Mouse (Mus musculus) T-helper 2 cell (primary cell): Measurements from ENCODE around the gene Brix1.

Experiments used
- in situ Hi-C: fragments of 300-600 bp; cut with MboI, MseI; formaldehyde crosslinking; loops from one replicate; pipeline ENCODE4 v1.15.1; 2025; ENCODE audit warnings: high pct_unique_total_duplicates

The Brix1 gene

GRCm38 (mm10) chr15:10463555-10463954 is 22.2 kb downstream of the Brix1 start:
- in situ Hi-C loops = loop anchor here (10.0 kb wide), 1 partner anchor 911 kb away; no protein-coding TSS in a partner anchor

GRCm38 (mm10) chr15:10460986-10461385 is 24.8 kb downstream of the Brix1 start:
- in situ Hi-C loops = loop anchor here (10.0 kb wide), 1 partner anchor 914 kb away; no protein-coding TSS in a partner anchor

GRCm38 (mm10) chr15:10447102-10447501 is 38.6 kb downstream of the Brix1 start:
- in situ Hi-C loops = no loop called here

- in situ Hi-C loops = no loop called here
Observed at GRCm38 (mm10) chr15:10442275-10442674, 43.5 kb downstream of the Brix1 start.

- in situ Hi-C loops = no loop called here
Observed at GRCm38 (mm10) chr15:10441493-10441892, 44.3 kb downstream of the Brix1 start.

- in situ Hi-C loops = no loop called here
Observed at GRCm38 (mm10) chr15:10439963-10440362, 45.8 kb downstream of the Brix1 start.

- in situ Hi-C loops = no loop called here
Observed at GRCm38 (mm10) chr15:10436893-10437292, 48.9 kb downstream of the Brix1 start.

GRCm38 (mm10) chr15:10426545-10427266 is 59.0 kb downstream of the Brix1 start:
- in situ Hi-C loops = no loop called here

- in situ Hi-C loops = no loop called here
Observed at GRCm38 (mm10) chr15:10426124-10426523, 59.6 kb downstream of the Brix1 start.
